Mouse (Mus musculus): ENCODE measurements around the gene Hmcn2.

Hmcn2 gene

GRCm38 (mm10) chr2:31381292-31381846, 67.2 kb downstream of the Hmcn2 start:
- in situ Hi-C loops (cut with MboI, MseI): no loop called here

- in situ Hi-C loops (cut with MboI, MseI): no loop called here
Observed at GRCm38 (mm10) chr2:31382952-31383351, 68.7 kb downstream of the Hmcn2 start.

DNA sequence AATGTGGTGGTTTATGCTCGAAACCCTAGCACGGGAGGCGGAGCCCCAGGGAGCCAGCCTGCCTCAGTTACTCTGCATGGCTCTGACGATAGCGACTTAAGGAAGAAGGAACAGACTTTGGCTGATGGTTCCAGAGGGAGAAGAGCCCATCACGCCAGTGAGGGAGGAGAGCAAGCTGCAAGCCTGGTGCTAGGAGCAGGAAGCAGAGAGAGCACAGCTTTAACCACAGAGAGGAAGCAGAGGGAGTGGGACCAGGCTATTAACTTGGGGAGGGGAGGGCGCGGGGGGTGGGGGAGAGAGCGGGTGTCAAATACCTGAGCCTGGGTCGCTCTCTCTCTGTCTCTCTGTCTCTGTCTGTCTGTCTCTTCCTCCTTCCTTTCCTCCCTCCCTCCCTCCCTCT, 102.8 kb downstream of the Hmcn2 start:
- in situ Hi-C loops (cut with MboI, MseI): no loop called here

- in situ Hi-C loops (cut with MboI, MseI): no loop called here
Observed at GRCm38 (mm10) chr2:31418021-31418420, 103.8 kb downstream of the Hmcn2 start.

- in situ Hi-C loops (cut with MboI, MseI): no loop called here
Observed at GRCm38 (mm10) chr2:31418571-31418970, 104.4 kb downstream of the Hmcn2 start.

DNA sequence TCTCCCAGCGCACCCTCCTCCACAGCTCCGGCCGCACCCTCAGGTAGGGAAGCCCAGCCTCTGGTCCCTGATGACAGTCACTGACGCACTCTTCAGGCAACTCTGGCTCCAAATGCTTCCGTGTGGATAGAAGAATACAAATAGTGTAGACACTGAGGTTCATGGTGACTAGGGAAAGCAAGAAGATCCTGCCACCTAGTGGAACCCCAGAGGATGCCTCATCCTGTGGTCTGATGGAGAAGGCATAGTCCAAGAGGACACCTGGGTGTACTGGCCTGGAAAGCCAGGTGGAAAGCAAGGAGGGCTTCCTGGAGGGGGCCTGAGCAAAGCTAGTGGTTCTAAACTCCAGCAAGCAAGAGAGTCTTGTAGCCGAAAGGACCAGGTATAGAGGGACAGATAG, 106.7 kb downstream of the Hmcn2 start:
- in situ Hi-C loops (cut with MboI, MseI): no loop called here

DNA sequence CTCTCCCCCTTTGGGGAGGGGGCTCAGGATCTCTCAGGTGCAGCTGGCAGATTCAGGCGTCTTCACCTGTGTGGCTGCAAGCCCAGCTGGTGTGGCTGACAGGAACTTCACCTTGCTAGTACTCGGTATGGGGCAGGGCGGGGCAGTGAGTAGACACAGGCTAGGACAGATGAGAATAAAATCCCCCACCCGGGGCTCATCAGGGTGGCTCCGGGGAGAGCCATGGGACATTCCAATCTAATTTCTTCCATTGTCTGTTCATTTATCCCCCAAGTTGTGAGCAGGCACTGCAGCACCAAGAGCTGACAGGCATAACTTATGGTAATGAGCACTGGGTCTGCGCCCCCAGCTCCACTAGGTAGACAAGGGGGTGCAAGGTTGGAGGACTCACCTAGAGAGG, 108.4 kb downstream of the Hmcn2 start:
- in situ Hi-C loops (cut with MboI, MseI): no loop called here

DNA sequence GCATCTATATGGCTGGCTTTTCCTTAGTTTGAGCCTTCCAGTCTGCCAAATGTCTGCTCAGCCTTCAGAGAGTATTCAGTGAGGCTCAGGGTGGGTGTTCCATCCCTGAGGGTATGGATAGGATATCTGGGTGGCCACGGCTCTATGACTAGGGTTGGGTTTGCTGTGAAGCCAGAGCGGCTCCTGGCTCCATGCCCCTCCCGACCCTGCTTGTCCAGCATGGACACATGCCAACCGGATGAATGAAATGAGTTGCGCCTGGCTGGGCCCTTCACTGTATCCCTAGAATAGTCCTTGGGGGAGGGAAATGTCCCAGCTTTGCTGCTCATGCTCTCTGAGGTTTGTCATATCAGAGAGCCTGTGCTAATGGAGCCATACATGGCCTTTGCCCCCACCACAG, 117.3 kb downstream of the Hmcn2 start:
- in situ Hi-C loops (cut with MboI, MseI): no loop called here

- in situ Hi-C loops (cut with MboI, MseI): no loop called here
Observed at GRCm38 (mm10) chr2:31434746-31435145, 120.5 kb downstream of the Hmcn2 start.

DNA sequence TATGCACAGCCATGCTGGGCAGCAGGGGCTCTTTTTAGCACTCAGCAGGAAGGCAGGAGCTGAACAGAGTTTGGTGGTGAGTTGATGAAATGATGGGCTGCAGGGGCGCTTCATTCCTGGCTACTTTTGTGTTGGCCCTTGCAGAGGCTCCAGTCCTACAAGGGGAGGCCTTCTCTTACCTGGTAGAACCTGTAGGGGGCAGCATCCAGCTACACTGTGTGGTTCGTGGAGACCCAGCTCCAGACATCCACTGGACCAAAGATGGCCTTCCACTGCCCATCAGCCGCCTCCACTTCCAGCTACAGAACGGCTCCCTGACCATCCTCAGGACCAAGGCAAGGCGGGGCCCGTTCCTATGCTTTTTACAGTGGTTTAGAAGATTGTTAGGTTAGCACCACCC, 121.4 kb downstream of the Hmcn2 start:
- in situ Hi-C loops (cut with MboI, MseI): no loop called here

- in situ Hi-C loops (cut with MboI, MseI): no loop called here
Observed at GRCm38 (mm10) chr2:31437480-31438245, 123.4 kb downstream of the Hmcn2 start.

DNA sequence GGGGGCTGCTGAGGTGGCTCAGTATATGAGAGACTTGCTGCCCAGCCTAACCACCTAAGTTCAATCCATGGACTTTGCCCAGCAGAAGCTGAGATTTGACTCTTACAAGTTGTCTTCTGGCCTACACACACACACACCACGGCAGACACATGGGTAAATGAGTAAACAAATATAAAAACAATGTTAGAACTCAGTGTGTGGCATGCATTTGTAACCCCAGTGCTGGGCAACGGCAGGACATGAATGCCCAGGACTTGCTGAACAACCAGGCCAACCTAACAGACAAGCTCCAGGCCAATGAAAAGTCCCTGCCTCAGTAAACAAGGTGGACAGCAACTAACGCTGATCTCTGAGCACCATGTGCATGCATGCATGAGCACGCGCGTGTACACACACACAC, 125.4 kb downstream of the Hmcn2 start:
- in situ Hi-C loops (cut with MboI, MseI): no loop called here

DNA sequence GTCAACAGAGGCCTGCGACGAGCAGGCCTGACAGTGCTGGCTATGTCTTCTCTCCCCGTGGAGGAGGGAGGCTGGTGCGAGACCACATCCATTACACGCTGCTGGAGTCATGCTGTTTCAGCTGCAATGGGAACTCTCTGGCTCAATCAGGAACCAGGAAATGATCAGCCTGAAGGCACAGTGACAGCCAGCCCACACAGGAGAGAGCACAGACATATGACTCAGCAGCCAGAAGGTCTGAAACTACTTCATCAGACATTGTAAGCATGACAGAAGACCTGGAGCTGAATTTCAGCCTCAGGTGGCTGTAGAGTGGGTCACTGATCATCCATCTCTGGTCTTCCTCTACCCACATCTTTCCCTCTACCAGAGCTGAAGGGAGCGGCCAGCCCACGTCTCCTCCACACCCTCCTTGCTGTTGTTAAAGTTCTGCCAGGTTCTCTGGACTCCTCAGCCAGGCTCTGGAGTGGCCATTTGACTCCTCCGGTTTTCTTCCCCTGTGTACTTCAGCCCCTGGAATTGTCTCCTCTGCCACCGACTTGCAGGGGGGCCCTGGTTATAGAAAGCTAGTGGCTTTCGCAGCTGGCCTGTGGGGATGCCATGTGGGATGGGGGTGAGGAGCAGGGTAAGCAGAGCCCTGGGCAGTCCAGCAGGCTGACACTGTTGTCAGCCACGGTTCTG, 128.4 kb downstream of the Hmcn2 start:
- in situ Hi-C loops (cut with MboI, MseI): no loop called here

- in situ Hi-C loops (cut with MboI, MseI): no loop called here
Observed at GRCm38 (mm10) chr2:31446036-31446435, 131.8 kb downstream of the Hmcn2 start.

DNA sequence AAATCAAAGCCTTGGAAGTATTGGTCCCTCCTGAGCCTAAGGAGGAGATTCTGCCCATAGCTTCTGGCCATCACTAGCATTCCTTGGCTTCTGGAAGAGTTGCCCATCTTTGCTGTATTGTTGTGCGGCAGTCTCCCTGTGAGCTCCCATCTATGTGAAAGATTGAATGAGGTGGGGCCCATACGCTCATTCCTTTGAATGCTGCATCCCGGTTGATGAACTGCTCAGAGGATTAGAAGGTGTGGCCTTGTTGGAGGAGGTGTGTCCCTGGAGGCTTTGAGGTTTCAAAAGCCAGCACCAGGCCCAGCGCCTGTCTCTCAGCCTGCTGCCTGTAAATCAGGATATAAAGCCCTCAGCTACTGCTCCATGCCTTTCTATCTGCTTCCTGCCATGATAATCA, 132.2 kb downstream of the Hmcn2 start:
- in situ Hi-C loops (cut with MboI, MseI): no loop called here

- in situ Hi-C loops (cut with MboI, MseI): no loop called here
Observed at GRCm38 (mm10) chr2:31447536-31447935, 133.3 kb downstream of the Hmcn2 start.

DNA sequence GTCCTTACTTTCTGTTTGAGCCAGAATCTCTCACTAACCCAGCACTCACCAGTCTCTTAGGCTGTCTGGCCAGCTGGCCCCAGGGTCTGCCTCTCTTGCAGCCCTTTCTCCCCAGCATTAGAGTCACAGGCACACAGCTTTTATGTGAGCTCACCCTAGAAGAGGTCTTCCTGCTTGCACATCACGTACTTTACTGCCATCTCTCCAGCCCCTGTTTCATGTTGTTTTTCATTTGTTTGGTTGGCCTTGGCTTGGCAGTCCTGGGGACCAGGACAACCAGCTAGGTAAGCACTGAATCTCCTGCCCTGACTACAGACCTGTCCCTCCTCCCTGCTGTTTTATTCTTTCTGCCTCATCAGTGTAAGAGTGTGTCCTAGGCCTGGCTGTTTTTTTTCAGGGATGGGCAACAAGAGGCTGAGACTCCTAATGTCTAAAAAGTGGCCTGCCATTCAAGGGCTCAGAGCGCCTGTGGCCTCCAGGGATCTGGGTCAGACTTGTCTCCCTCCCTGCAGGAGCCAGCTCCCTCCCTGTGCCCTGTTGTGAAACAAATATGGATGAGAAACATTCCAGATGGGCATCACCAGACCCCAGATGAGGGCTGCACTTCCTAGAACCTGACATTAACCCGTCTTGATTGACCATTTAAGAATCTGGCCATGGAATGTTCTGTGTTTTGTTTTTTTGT, 134.7 kb downstream of the Hmcn2 start:
- in situ Hi-C loops (cut with MboI, MseI): no loop called here

- in situ Hi-C loops (cut with MboI, MseI): no loop called here
Observed at GRCm38 (mm10) chr2:31449441-31449815, 135.2 kb downstream of the Hmcn2 start.

GRCm38 (mm10) chr2:31449902-31450301, 135.7 kb downstream of the Hmcn2 start:
- in situ Hi-C loops (cut with MboI, MseI): loop anchor here (25.0 kb wide), 1 partner anchor 1363 kb away; the partner anchor contains the start of genes Pkn3 and Zdhhc12

DNA sequence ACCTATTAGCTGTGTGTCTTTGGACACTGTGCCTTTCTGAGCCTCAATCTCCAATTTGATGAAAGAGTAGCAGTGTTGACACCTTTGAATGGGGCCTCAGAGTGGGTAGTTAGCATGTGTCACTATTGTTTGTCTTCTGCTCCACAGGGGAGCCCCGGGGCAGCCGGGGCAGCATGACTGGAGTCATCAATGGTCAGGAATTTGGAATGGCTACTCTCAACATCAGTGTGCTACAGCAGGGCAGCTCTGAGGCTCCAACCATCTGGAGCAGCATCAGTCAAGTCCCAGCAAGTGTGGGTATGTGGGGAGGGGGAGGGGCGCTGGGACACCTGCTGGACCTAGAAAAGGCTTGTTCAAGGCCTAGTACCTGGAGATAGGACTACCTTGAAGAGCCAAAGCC, 136.4 kb downstream of the Hmcn2 start:
- in situ Hi-C loops (cut with MboI, MseI): loop anchor here (25.0 kb wide), 1 partner anchor 1363 kb away; the partner anchor contains the start of genes Pkn3 and Zdhhc12

DNA sequence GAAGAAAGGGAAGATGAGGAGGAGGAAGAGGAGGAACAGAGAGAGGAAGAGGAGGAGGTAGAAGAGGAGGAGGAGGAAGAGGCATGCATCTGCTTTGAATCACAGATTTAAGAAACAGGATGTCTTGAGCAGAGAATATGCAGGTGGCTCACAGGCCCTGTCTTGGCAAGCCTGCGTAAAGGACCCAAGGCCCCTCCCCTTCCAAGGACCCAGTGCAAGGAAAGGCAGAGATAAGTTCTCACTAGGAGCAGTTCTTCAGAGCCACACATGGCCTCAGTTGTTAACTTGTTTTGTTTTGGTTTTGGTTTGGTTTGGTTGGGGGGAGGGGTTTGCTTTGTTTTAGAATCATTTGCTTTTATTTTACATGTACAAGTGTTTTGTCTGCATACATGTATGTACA, 137.3 kb downstream of the Hmcn2 start:
- in situ Hi-C loops (cut with MboI, MseI): loop anchor here (25.0 kb wide), 1 partner anchor 1364 kb away; the partner anchor contains the start of genes Pkn3 and Zdhhc12

- in situ Hi-C loops (cut with MboI, MseI): loop anchor here (25.0 kb wide), 1 partner anchor 1366 kb away; the partner anchor contains the start of genes Pkn3 and Zdhhc12
Observed at GRCm38 (mm10) chr2:31453011-31453410, 138.8 kb downstream of the Hmcn2 start.
